Mouse (Mus musculus) ES-E14 (cell line): ENCODE results near the gene Ccdc137. TPM values are rescaled to one million over a fixed set of nuclear protein-coding genes. Genes with fewer than 3 reads are reported as not detected.

Experiments used
- DNase-seq: peaks from one replicate; pipeline ENCODE4 v3.0.0-alpha.2; 2013; ENCODE audit warnings: low read depth, low spot score
- H3K27ac ChIP-seq: 2 replicates; pipeline ENCODE4 v1.5.1; 2012; ENCODE audit warnings: low read depth, mild to moderate bottlenecking, low read length, moderate library complexity, mixed read lengths; ENCODE audit not compliant: poor library complexity, insufficient read depth, severe bottlenecking
- H3K36me3 ChIP-seq: 2 replicates; pipeline ENCODE4 v1.6.1; 2012; ENCODE audit warnings: mild to moderate bottlenecking, low read length, moderate library complexity, mixed read lengths; ENCODE audit not compliant: control insufficient read depth, poor library complexity, insufficient read depth, severe bottlenecking
- H3K4me1 ChIP-seq, 2 experiments: fragments of 150-350 bp in 1 of 2; sonication (generic) in 1 of 2; 2 replicates each; pipeline ENCODE4 v1.6.1; 2012; ENCODE audit warnings: low read length in 2 of 2, mild to moderate bottlenecking in 1 of 2, mixed read lengths in 1 of 2; ENCODE audit not compliant: control insufficient read depth in 2 of 2, insufficient read depth in 2 of 2, poor library complexity in 1 of 2
- H3K4me3 ChIP-seq, 2 experiments: fragments of 150-350 bp in 1 of 2; sonication (generic) in 1 of 2; 2 replicates each; pipeline ENCODE4 v1.5.1; 2012; ENCODE audit warnings: low read length in 2 of 2, low read depth in 1 of 2, mild to moderate bottlenecking in 1 of 2, mixed read lengths in 1 of 2; ENCODE audit not compliant: insufficient read depth in 1 of 2, poor library complexity in 1 of 2, severe bottlenecking in 1 of 2
- H3K9ac ChIP-seq: 2 replicates; pipeline ENCODE4 v1.6.1; 2012; ENCODE audit warnings: low read depth, mild to moderate bottlenecking, low read length, mixed read lengths; ENCODE audit not compliant: poor library complexity, insufficient read depth, severe bottlenecking
- H3K9me3 ChIP-seq: fragments of 150-350 bp; sonication (generic); 2 replicates; pipeline ENCODE4 v1.6.1; 2012; ENCODE audit warnings: low read depth, mild to moderate bottlenecking, low read length; ENCODE audit not compliant: control insufficient read depth, insufficient read depth
- CHD2 ChIP-seq: IDR thresholded peaks from 2 replicates; pipeline ENCODE4 v1.6.1; 2014; ENCODE audit warnings: mild to moderate bottlenecking, low read depth, low read length, inconsistent platforms
- HCFC1 ChIP-seq: IDR thresholded peaks from 2 replicates; pipeline ENCODE4 v1.6.1; 2012; ENCODE audit warnings: low read length, inconsistent platforms, borderline replicate concordance; ENCODE audit not compliant: insufficient read depth
- MAFK ChIP-seq: IDR thresholded peaks from 2 replicates; pipeline ENCODE4 v1.6.1; 2014; ENCODE audit warnings: mild to moderate bottlenecking, low read depth, low read length, inconsistent platforms; ENCODE audit not compliant: insufficient read depth
- ZC3H11A ChIP-seq: IDR thresholded peaks from 2 replicates; pipeline ENCODE4 v1.6.1; 2012; ENCODE audit warnings: low read depth, mild to moderate bottlenecking, inconsistent platforms, low read length, borderline replicate concordance
- ZNF384 ChIP-seq: IDR thresholded peaks from 2 replicates; pipeline ENCODE4 v1.6.1; 2012; ENCODE audit warnings: low read depth, low read length, inconsistent platforms
- in situ Hi-C, 2 experiments: fragments of 600-800 bp; cut with MboI; formaldehyde crosslinking; loops; one replicate each; pipeline ENCODE4 v1.15.1; 2025; ENCODE audit warnings: low sequenced_read_pairs in 2 of 2, inconsistent platforms in 1 of 2; ENCODE audit not compliant: unreplicated experiment in 2 of 2
- total RNA-seq: library from RNA; depleted of rRNA; stranded (reverse); fragments of 300-350 nt; gene quantifications from 2 replicates; pipeline ENCODE4 v1.2.3, GENCODE M21; 2012

Gene Ccdc137
- total RNA-seq, 1 experiment: 24.6 TPM

- Histone ChIP-seq H3K9me3 (no peaks in the 10 kb centered on the region), H3K27ac (no peak overlapping the region), H3K4me3 (peak overlapping the region; percentile 52 to 98; a peak in 3 of 4 replicates), H3K36me3 (peaks cover 5% of the 10 kb centered on the region), H3K4me1 (no peaks in the 10 kb centered on the region; a peak in 1 of 4 replicates), H3K9ac (no peak overlapping the region; the same call in 1 of the 2 replicates)
- TF ChIP-seq HCFC1 (no peak), ZNF384 (peak; percentile 90)
- in situ Hi-C loops: no loop called here
- no peak for DNase-seq
Measured at GRCm38 (mm10) chr11:120437857-120438385, 20.0 kb upstream of the Ccdc137 start.

GRCm38 (mm10) chr11:120442344-120442743 lies 15.6 kb upstream of the Ccdc137 start, which contains the start of gene Tspan10:
Tspan10 (plus strand) TSS chr11:120442644.
- Histone ChIP-seq H3K9me3 (no peaks in the 10 kb centered on the region), H3K36me3 (no peaks in the 10 kb centered on the region), H3K9ac (no peak within 1 kb of the TSS), H3K4me3 (no peak within 1 kb of the TSS), H3K27ac (no peak within 1 kb of the TSS), H3K4me1 (no peaks in the 10 kb centered on the region; a peak in 1 of 4 replicates)
- TF ChIP-seq ZNF384 (no peak), ZC3H11A (no peak), CHD2 (no peak), HCFC1 (no peak), MAFK (no peak)
- DNase-seq: no peak
- in situ Hi-C loops: no loop called here

GRCm38 (mm10) chr11:120442765-120443280 lies 15.1 kb upstream of the Ccdc137 start:
- no peak for TF ChIP-seq ZNF384
- Histone ChIP-seq H3K36me3 (no peaks in the 10 kb centered on the region), H3K9ac (no peak overlapping the region), H3K27ac (no peak overlapping the region), H3K9me3 (no peaks in the 10 kb centered on the region), H3K4me1 (no peaks in the 10 kb centered on the region; a peak in 1 of 4 replicates), H3K4me3 (no peak overlapping the region)
- no peak for DNase-seq
- in situ Hi-C loops: no loop called here

- Histone ChIP-seq H3K36me3 (no peaks in the 10 kb centered on the region), H3K27ac (no peak overlapping the region), H3K4me3 (no peak overlapping the region), H3K9me3 (no peaks in the 10 kb centered on the region), H3K9ac (no peak overlapping the region), H3K4me1 (peaks cover 0 to 3% of the 10 kb centered on the region in 2 experiments; a peak in 1 of 4 replicates)
- TF ChIP-seq ZC3H11A: no peak
- no peak for TF ChIP-seq ZNF384
- no peak for TF ChIP-seq CHD2
- TF ChIP-seq HCFC1: no peak
- TF ChIP-seq MAFK: no peak
- DNase-seq: no peak
- in situ Hi-C loops: no loop called here
Measured at GRCm38 (mm10) chr11:120444106-120444505, 13.8 kb upstream of the Ccdc137 start.

GRCm38 (mm10) chr11:120445475-120445874 lies 12.4 kb upstream of the Ccdc137 start:
- in situ Hi-C loops: no loop called here
- H3K27ac ChIP-seq: no peak overlapping the region
- TF ChIP-seq ZNF384: no peak
- TF ChIP-seq ZC3H11A: no peak
- no peak for TF ChIP-seq CHD2
- no peak for TF ChIP-seq MAFK
- no peak for TF ChIP-seq HCFC1
- peaks cover 0 to 3% of the 10 kb centered on the region in 2 experiments; a peak in 1 of 4 replicates for H3K4me1 ChIP-seq
- no peaks in the 10 kb centered on the region for H3K36me3 ChIP-seq
- no peak overlapping the region for H3K9ac ChIP-seq
- H3K9me3 ChIP-seq: no peaks in the 10 kb centered on the region
- DNase-seq: no peak
- no peak overlapping the region for H3K4me3 ChIP-seq
